Mouse (Mus musculus) cerebellum, postnatal 36 days (tissue): ENCODE data around the gene Klc1.
A peak's percentile ranks its signal among the peaks of the same experiment; 100 is the strongest.

Source experiments
- DNase-seq, 2 experiments: peaks; one replicate each; pipeline ENCODE4 v3.0.0; 2021 to 2022; ENCODE audit warnings: mixed read lengths in 2 of 2

The Klc1 gene

DNA sequence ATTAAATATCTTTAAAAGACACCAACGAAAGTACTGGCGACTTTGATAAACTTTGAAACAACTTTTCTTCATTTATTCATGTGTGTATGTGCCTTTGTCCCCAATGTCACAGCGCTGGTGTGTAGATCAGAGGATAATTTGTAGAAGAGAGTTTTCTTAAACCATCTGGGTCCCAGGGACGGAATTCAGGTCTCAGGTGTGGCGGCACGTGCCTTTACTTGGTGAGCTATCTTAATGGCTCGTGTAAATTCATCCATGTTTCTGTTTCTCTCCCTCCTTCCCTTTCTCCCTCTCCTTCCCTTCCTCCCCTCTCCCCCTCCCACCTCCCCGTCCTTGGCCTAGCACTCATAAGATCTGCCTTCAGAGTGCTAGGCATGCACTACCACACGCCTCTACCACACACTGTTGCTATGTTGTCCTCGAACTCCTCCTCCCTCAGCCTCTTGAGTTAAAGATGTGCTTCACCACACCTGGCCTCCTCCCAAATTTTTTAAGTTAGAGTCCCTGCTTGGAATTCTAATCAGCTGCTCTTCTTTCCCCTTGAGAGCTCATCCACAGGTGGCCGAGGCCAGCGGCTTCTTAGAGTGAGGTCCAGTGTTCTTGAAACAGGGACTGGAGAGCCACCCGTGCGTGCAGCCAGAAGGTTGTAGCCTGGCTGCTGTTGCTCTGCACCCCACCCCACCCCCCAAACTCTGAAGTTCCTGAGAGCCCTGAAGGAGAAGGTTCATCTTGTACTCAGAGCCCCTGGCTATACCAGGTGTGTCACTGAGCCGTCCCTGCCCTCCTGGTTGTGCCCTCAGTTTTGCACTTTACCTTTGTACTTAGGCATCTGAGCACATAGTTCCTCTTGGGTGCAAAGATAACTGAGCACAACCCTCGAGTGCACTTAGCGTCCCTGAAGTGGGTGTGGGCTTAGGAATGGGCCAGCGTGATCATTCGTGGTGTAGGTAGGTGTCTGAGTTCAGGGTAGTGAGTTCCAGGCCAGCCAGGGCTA lies 56.4 kb downstream of the Klc1 start:
- no peak for DNase-seq

DNA sequence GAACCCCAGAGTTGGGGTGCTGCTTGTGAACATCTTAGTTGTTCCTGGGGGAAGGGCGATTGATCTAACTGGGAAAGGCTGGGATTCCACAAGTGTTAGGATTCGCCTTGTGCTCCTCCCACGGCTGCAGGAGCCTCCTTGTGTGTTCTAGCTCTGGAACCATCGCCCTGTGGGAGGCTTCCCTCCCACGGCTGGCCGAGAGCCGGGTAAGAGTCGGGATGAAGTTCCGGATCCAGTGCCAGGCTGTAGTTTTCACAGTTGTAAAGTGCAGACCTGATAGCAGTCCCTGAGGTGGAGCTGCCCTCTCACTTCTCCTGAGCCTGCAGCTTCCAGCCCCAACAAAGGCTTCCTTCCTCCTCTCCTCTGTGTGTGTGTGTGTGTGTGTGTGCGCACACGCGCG lies 57.9 kb downstream of the Klc1 start:
- DNase-seq: no peak

DNA sequence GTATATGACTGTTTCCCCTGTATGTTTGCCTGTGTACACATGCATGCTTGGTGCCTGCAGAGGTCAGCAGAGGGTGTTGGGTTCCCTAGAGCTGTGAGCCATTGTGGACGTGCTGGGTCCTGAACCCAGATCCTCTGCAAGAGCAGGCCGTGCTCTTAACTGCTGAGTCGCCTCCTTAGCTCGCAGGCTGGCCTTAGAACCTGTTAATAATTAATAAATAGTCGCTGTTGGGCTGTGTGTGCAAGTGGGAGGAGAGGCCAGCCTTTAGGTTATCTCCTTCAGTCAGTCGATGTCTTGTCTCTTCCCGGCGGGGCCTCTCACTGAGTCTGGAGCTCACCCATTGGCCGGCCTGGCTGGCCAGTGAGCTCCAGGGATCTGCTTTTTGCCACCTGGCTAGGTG lies 58.3 kb downstream of the Klc1 start:
- no peak for DNase-seq

DNA sequence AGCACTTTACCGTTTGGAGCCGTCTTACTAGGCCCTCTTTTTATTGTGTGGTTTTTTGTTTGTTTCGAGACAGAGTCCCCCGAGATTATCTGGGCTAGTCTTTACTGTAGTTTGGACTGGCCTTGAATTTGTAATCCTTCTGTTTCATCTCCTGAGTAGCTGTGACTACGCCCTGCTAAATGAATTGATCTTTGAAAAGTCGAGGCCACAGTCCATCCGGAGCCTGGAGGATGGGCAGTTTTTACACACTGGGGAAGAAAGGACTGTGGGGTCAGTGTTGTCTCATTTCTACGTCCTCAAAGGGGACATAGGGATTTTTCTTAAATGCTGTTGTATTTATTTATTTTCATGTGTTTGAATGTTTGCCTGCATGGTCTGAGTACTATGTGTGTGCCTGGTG lies 59.3 kb downstream of the Klc1 start:
- no peak for DNase-seq

DNA sequence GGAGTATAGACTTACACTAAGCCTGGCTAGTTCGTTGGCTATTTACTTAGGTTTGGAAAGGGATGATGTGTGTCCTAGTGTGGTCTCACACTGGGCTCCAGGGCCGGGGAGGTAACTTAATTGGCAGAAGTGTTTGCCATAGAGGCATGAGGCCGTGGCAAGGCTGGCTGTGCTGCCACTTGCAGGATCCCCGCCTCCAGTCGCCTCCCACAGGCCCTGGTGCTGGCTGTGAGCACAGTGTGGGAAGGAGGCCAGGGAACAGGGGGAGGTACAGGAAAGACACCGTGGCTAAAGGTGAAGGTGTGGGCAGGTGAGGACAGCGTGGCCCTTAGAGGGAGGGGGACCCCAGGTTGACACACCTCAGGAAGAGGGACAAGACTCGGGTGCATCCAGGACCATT lies 61.3 kb downstream of the Klc1 start:
- peak in 1 of 2 experiments; percentile 46 for DNase-seq

DNA sequence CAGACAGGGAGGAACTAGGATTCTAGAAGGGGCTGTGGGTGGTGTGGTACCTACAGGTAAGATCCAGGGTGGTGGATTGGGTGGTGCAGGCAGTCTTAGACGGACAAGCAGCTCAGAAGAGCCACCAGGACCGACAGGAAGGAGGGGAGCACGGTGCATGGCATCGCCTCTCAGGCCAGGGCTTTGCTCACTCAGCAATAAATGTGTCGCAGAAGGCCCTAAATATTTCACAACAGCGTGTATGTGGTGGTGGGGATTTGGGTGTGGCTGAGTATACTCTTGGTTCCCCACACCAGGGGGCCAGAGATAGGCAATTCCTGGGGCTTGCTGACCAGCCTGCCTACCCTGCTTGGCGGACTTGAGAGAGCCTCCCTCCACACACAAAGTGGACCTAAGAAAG lies 62.1 kb downstream of the Klc1 start:
- no peak for DNase-seq

DNA sequence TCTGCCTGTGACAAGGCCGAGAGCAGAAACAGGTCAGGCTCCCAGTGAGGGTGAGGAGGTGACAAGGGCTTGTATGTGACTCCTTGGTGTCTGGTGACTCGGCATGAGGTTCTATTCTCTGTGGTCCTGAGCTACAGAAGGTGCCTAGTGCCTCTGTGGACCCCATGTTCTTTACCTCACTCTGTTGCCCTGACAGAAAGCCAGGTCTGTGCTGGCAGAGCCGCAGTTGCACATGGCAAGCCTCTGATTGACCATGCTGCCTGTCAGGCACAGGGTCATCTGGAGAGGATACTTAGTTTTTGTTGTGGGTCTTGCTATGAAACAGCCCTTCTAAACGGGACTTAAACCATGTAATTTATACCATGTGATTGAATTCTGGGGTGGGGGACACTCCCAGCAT lies 63.3 kb downstream of the Klc1 start:
- peak in 1 of 2 experiments; percentile 36 for DNase-seq

DNA sequence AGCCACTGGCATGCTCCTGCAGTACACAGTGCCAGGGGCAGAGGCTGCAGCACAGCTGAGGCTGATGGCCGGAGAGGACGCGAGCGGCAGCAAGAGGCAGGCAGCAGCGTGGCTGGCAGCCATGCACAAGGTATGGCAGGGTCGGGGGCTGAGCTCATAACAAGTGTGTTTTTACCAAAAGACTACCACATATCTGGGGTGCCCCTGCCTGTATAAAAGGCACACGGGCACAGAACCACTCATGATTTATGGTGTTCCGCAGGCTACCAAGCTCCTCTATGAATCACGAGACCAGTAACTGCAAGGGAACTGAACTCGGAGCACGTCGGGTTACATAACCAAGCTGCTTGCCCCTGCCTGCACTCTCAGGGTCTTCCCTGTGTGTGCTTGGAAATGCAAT lies 68.9 kb downstream of the Klc1 start:
- no peak for DNase-seq

DNA sequence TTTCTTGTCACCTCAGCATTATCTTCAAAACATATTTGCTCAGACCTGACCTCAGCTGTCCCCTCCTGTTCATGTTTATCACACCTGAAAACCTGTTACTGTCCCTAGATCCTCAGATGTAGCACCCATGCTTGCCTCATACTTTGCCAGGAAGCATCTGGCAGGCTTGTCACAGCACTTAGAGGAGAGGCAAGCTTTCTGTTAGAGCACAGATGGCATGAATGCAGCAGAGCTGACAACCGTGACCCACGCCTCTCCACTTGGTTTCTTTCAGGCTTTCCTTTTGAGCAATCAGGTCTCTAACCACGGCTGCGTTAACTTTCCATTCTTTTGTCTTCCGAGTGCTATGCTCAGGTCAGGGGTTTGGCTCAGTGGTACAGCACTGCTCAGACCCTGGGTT lies 70.8 kb downstream of the Klc1 start:
- DNase-seq: no peak

DNA sequence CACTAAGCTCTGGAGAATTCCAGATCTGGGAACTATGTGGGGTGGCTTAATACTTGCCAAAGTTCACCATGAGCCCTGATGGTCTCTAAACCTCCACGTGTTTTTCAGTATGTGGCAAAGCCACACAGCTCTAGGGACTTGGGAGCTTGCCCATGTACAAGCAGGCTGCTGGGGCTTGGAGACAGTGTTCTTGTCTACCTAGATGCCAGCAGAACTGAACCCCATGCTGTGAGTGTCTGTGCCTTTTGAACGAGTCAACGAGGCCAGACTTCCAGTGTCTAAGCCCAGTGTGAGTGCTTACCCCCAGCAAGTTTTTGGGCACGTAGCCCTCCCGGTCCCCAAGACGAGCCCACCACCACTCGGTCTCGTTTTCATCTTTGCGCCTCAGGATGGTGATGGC lies 71.3 kb downstream of the Klc1 start:
- DNase-seq: peak; percentile 56 to 61

DNA sequence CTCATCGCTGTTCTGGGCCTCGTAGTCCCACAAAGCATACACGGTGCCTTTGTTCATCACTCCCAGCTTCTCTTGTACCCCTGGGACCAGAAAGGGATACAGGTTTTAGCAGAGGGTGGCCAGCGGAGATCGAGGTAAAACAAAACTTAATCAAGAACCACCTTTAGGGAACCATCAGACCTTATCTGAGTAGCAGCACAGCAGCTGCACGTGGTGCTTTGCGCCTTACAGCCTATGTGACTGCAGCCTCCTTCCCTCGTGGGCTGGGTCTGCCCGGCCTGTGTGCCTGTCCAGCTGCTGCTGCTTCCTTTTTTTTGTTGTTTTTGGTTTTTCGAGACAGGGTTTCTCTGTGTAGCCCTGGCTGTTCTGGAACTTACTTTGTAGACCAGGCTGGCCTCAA lies 71.7 kb downstream of the Klc1 start:
- DNase-seq: no peak

DNA sequence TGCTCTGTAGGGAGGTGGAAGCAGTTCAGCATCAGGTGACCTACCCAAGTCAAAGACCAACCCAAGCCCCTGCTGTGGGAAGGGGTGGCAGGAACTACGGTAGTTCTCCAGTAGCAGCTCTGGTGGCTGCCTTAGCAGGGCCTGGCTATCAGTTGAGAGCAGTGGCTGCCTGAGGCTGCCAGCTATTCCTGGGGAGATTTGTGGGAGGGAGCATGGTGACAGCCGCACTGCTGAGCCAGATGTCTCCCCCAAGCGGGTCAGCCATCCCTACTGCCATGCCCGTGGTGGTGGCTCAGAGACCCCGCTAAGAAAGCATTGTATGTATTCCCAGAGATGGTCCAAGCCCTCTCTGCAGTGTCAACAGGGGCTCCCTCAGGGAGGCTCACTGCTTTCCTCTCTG lies 74.0 kb downstream of the Klc1 start:
- DNase-seq: no peak

DNA sequence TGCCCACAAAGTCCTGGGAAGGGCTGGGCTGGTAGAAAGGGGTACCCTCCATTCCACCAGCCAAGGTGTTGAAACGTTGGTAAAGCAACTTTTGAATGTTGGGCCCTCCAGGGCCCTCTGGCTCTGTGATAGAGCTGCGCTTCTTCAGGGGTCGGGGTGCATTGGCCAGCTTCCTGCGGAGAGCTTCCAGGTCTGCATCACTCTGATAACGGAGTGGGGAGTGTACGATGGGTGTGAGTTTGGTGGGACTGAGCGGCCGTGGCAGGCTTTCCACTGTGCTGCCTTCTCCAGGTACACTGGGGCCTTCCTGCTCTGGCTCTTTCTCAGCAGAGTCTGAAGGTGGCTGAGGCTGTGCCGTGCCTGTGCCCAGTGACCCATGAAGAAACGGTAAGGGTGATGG lies 74.8 kb downstream of the Klc1 start:
- no peak for DNase-seq

DNA sequence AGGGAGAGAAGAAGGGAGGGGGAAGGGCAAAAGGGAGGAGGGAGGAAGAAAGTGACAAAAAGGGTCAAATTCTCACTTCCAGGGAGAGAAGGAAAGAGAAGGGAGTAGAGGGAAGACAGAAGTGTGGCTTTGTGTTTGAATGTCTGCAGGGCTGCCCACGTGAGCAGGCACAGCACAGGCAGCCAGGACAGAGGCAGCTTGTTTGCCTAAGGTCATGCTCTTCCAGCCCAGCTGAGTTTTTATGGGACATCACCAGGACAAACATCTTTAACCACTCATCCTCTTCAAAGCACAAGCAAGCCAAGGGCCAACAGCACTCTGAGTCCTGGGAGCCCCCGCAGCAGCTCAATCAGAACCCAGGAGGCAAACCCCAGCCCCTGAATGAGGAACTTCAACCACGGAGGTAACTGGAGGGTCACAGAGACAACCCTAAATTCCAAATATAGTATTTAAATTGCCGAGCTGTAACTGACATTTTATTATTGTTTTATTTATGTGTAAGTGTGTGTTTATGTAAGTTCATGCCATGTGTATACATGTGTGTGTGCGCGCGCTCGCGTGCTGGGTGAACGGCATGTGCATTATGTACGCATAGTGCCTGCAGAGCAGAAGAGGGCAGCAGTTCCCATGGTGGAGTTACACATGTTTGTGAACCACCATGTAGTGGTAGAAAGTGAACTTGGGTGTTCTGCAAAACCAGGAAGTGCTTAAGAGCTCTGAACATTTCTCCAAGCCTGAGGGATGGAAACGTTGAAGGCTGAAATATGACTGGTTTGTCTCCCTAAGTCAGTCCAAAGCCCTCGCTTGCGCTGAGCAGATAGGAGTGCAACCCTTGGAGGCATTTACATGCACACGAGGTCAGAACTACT lies 84.2 kb downstream of the Klc1 start:
- DNase-seq: no peak

DNA sequence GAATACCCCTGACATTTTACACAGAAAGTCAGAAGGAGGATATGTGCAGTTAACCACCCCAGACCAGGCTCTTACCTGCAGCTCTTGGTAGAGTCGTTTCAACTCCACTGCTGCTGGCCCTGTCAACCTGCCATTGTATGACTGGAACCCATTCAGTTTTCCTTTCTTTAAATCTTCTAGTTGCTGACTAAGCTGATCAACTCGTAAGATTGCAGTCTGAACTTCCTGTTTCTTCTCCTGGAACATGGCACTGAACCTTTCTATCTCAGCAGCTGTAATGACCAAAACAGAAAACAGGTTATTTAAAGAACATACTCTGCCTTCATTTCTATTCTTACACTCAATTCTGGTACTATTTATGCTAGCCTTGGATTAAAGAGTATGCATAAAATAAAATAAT lies 84.8 kb downstream of the Klc1 start:
- no peak for DNase-seq

DNA sequence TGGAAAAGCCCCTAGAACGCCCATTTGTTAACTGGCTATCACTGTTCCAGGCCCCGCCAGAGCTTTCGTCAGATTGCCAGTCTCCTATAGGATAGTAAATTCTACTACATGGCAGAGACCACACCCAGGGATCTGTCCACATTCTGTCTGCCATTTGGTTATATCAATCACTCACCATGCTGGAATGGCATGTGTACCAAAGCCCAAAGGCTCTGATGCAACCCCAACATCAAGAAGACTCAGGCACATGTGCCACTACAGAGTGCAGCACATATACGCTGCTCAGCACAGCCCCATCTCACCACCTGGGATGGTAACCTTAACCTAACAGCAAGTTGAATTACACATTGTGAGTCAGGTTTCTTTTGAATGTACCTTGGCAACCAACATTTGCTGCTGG lies 87.3 kb downstream of the Klc1 start:
- DNase-seq: no peak

DNA sequence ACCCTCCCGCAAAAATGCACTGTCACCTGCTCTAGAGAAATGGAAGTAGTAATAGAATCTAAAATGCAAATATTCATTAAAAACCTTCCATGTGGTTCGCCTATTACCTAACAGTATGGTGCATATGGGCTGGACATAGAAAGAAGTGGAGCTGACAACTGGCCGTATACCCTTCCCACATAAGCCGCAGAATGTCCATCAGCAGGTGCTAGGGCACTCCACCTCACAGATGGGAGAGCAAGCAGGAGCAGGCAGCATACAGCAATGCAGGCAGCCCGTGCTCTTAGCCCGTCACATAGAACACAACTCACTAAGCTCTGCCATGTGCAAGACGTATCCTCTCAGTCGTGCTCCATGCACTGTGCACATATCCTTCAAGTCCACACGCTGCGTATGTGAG lies 88.2 kb downstream of the Klc1 start:
- DNase-seq: no peak

DNA sequence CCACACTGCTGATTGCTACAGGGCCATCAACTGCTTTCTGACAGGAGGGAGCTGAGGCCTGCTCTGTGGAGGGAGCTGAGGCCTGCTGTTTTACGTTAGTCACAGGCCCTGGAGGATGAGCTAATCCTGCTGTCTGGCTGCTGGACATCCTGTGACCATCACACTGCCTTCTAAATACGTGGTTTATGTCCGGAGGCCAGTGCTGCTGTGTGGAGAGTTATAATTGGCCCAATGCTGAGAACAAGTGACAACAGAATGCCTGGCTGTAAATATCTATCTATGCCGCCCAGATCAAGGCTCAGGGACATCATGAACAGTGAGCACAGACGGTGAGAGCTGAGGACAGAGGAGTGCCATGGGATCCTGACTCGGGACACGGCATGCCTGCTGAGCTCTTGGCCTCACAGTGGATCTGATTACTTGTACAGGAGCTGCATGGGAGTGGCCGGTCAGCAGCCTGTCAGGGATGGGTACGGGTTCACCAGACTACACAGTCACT lies 89.7 kb downstream of the Klc1 start:
- peak; percentile 40 to 43 for DNase-seq

DNA sequence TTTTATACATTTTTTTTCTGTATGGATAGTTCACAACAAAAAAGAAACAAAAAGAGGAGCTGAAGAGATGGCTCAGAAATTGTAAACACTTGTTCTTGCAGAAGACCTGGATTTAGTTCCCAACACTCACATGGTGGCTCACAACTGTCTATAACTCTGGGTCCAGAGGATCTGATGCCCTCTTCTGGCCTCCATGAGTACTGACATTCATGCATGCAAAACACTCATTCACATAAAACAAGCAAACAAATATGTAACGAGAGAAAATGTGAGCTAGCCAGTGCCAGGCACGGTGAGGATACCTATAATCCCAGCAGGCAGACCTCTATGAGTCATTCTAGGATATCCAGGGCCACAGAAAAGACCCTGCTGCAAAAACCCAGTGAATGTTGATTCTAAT lies 92.6 kb downstream of the Klc1 start:
- no peak for DNase-seq

DNA sequence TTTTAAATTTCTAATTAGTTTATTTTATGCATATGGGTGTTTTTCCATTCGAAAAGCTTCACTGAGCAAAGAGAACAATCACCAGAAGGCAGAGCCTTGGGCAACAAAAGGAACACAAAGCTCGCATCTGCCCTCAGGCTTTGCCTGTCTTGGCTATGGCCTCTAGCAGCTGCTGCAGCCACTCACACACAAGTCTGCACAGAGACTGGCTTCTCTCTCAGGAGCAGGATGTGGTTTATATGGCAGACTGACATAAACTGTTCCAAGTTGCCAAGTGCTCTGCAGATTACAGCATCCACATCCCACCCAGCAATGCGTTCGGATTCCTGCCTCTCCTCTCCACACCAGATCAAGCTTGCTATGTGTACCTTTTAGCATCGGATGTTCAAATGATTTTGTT lies 93.1 kb downstream of the Klc1 start:
- DNase-seq: no peak

DNA sequence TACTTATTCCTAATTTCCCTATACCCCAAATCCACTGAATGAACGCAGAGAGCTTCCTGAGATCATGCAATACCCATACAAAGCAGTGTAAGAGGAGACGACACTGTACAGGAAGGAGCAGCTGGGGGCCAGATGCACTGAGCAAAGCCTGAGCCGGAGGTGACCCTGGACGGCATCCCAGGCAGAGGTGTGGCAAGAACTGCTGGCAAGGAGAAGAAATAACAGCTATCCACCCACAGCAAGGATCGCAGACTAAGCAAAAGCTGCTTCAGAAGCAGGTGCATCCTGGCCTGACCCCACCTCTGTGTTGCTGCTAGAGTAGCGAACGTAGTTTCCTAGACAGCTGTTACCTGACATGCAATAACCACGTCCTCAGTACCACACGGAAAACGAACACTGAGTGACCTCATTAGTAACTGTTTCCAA lies 94.4 kb downstream of the Klc1 start:
- no peak for DNase-seq

DNA sequence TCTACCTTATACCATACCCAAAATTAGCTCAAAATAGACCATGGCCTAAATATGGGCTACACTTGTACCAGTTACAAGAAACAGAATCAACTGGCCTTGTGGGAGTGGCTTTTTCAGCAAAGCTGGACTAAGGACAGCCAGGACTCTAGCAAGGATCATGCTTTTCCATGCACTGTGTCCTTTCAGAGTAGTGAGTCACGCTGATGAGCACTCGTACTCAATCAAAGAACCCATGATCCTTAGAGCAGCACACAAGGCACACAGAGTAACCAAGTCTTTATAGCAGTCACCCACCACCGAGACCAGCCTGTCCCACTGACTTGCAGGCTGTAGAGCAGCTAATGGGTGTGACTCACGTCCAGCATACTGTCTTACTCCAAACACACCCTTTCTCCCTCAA lies 94.9 kb downstream of the Klc1 start:
- DNase-seq: no peak

DNA sequence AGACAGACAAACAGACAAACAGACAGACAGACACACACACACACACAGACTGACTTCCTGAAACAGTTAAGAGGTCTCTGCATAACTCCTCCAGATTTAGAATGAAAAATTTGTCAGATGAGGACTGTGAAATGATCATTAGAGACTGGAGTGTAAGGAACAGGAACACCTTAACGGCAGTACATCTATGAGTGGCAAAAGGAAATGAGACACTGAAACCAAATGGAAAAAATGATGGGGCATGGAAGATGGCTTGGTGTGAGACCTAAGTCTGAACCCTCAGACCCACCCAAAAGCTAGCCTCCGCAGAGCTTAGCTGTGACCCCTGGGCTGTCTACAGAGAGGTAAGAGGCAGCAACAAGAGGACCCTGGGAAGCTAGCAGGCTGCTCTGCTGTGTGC lies 96.8 kb downstream of the Klc1 start:
- no peak for DNase-seq
